Mouse (Mus musculus) limb, embryonic 10.5 days (tissue): ENCODE results near the gene Coq8a. TPM values are rescaled to one million over a fixed set of nuclear protein-coding genes. Genes with fewer than 3 reads are reported as not detected.
A peak's percentile ranks its signal among the peaks of the same experiment; 100 is the strongest.

Experiments used
- DNase-seq: peaks from one replicate; pipeline ENCODE4 v3.0.0-alpha.2; 2017; ENCODE audit warnings: low spot score
- H3K27ac ChIP-seq: fragments of 300-500 bp; sonication (generic); 2 replicates; pipeline ENCODE4 v1.5.1; 2016; ENCODE audit warnings: mild to moderate bottlenecking
- H3K27me3 ChIP-seq: fragments of 300-500 bp; sonication (generic); 2 replicates; pipeline ENCODE4 v1.6.1; 2016; ENCODE audit warnings: low read depth, mild to moderate bottlenecking; ENCODE audit not compliant: poor library complexity, severe bottlenecking
- H3K36me3 ChIP-seq: fragments of 300-500 bp; sonication (generic); 2 replicates; pipeline ENCODE4 v1.6.1; 2016; ENCODE audit warnings: mild to moderate bottlenecking, moderate library complexity
- H3K4me1 ChIP-seq: fragments of 300-500 bp; sonication (generic); 2 replicates; pipeline ENCODE4 v1.6.1; 2016
- H3K4me3 ChIP-seq: fragments of 300-500 bp; sonication (generic); 2 replicates; pipeline ENCODE4 v1.5.1; 2016; ENCODE audit warnings: mild to moderate bottlenecking, moderate library complexity
- H3K9me3 ChIP-seq: fragments of 300-500 bp; sonication (generic); replicated peaks from 2 replicates; pipeline ENCODE4 v1.6.1; 2016; ENCODE audit warnings: mild to moderate bottlenecking
- WGBS: fragments of 180-500 bp; shearing (Covaris S2); methylation state at CpG from one replicate; pipeline ENCODE4 v1.1.7; 2016; 5-methylcytosine and 5-hydroxymethylcytosine counted together
- polyA plus RNA-seq: library from polyadenylated mRNA; unstranded; fragments of >200 nt; fragmentation: Nextera tagmentation; extraction: Ambion mirVana; gene quantifications from 2 replicates; pipeline ENCODE4 v1.2.1, GENCODE M21; 2016

Gene Coq8a
- polyA plus RNA-seq, 1 experiment from 2014 or later: 2.1 TPM

DNA sequence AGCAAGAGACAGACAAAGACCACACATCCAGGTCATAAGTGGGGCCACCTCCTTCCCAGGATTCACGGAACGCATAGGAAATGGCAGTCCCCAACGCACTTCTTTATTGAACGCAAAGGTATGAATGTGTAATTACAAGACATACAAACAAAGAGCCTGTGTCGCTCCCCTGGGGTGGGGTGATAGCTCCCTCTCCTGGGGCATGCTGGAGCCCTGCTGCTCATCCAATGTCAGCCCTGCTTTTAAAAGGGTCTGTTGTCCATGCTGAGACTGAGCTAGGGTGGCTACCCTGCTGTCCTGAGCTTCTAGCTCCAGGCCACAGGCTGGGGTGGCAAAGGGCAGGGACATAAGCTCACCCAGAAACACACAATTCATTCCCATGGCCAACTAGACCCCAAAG, 32.9 kb downstream of the Coq8a start:
- H3K27ac ChIP-seq: no peak overlapping the region
- 89% methylated on average over 5 of the region's 5 CpGs for WGBS
- no peaks in the 10 kb centered on the region for H3K27me3 ChIP-seq
- H3K4me1 ChIP-seq: peaks cover 17% of the 10 kb centered on the region
- H3K36me3 ChIP-seq: peaks cover 17% of the 10 kb centered on the region
- H3K4me3 ChIP-seq: no peak overlapping the region
- H3K9me3 ChIP-seq: no peaks in the 10 kb centered on the region
- DNase-seq: no peak

DNA sequence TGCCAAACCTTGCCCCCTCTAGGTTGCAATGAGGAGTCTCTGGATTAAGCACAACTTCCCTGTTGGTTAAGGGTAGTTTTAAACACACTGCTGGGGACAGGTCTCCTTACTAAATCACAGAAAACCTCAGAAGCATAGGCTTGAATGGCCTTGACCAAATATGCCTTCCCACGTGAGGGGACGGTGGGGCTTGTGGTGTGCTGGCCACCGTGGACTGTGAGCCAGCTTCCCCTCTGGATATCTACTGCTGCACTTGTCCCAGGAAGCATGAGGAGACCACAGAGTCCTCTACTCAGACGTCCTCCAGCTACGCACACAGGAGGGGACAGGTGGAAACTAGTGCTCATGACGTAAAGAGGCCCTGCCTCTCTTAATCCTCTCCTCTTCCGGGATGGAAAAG, 36.4 kb downstream of the Coq8a start:
- Histone ChIP-seq H3K27me3 (no peaks in the 10 kb centered on the region), H3K4me1 (peaks cover 17% of the 10 kb centered on the region), H3K27ac (no peak overlapping the region), H3K4me3 (no peak overlapping the region), H3K9me3 (no peaks in the 10 kb centered on the region), H3K36me3 (peaks cover 27% of the 10 kb centered on the region)
- WGBS: 73% methylated on average over 7 of the region's 7 CpGs
- DNase-seq: no peak

DNA sequence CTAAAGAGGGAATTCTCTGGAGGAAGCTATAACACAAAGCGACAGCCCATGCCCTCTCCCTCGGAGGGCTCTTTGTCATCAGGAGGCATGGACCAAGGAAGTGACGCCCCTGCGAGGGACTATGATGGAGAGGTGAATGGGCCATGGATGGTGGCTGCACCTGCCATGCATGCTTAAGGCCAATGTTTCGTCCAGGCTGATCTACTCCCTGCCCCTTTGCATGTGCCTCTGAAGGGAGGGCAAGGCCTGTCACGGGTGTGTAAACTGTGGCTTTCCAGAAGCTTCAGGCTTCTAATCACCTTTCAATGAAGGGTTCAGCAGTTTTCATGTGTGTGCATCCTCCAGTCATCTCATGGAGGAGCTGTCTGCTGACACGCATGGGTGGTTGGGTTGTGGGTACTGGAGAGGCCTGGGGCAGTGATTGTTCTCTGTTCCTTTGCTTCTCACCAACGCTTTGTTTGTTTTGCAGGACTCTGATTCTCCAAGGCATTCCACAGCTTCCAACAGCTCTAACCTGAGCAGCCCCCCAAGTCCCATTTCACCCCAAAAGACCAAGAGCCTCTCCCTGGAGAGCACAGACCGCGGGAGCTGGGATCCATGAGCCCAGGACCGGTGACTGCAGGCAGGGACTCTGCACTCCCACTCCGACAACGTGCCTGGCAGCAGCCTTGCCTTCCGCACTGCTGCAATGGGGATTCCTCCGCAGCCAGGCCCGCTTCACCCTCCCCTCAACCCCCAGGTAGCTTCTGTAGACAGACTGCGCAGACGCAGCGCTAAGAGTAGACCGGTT, 37.6 kb downstream of the Coq8a start:
- Histone ChIP-seq H3K4me1 (peaks cover 13% of the 10 kb centered on the region), H3K9me3 (no peaks in the 10 kb centered on the region), H3K27me3 (no peaks in the 10 kb centered on the region), H3K27ac (no peak overlapping the region), H3K36me3 (peaks cover 27% of the 10 kb centered on the region), H3K4me3 (no peak overlapping the region)
- DNase-seq: no peak
- WGBS: 92% methylated on average over 20 of the region's 20 CpGs

DNA sequence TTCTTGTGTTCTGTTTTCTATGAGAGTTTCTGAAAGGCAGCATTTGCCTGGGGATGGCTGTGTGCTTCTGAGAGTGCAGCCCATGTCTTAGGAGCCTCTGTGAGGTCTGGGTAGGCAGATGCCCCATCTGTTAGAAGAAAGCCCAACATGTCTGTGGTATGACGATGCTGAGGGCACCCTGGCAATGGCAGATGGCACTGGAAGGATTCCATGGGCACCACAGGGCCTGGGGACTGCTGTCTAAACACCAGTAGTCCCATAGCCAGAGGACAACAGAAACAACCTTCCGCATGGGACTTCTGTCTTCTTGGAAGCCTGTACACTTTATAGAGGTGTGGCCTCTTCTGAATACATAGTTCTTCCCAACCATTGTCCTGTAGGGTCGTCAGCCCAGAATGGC, 38.2 kb downstream of the Coq8a start:
- Histone ChIP-seq H3K4me3 (no peak overlapping the region), H3K36me3 (peaks cover 25% of the 10 kb centered on the region), H3K4me1 (peaks cover 13% of the 10 kb centered on the region), H3K27me3 (no peaks in the 10 kb centered on the region), H3K27ac (no peak overlapping the region), H3K9me3 (no peaks in the 10 kb centered on the region)
- no peak for DNase-seq
- WGBS: 89% methylated on average over 3 of the region's 3 CpGs

DNA sequence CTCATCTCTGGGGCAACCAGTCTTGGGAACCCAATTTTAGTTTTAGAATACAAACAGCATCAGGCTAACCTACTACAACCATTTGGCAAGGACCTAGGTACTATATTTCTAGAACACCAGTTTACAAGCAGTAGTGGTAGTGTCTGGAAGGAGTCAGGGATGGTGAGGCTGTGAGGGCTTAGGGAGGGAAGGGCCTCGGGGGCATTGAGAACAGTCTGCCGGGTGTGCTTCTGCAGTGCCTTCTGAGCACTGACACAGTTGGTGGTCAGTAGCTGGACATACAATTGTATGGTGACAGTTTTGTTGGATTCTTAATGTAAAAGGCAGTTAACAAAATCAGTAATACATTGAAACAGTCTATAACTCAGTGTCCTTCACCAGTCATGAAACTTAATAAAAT, 38.9 kb downstream of the Coq8a start:
- WGBS: 82% methylated on average over 2 of the region's 2 CpGs
- H3K4me1 ChIP-seq: peaks cover 13% of the 10 kb centered on the region
- H3K27ac ChIP-seq: no peak overlapping the region
- H3K27me3 ChIP-seq: no peaks in the 10 kb centered on the region
- no peak for DNase-seq
- no peak overlapping the region for H3K4me3 ChIP-seq
- H3K36me3 ChIP-seq: peaks cover 25% of the 10 kb centered on the region
- H3K9me3 ChIP-seq: no peaks in the 10 kb centered on the region

DNA sequence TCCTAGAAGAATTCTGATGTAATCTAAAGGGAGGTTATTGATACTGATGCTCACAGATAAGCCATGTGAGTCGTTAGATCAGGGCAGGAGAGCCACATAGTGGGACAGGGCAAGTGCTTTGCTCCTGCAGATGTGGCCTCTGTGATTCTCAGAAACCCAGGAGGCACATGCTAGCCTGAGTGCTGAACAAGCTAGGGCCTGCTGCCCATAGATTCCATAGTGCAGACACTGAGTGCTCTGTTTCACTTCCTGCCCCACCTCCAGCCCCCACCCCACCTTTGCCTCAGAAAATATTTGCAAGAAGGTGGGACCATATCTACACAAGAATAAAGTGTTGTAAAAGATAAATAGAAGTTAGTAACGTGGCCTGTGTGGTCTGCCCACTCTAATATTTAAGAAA, 40.8 kb downstream of the Coq8a start:
- Histone ChIP-seq H3K9me3 (no peaks in the 10 kb centered on the region), H3K4me3 (no peak overlapping the region), H3K27me3 (no peaks in the 10 kb centered on the region), H3K4me1 (peaks cover 11% of the 10 kb centered on the region), H3K36me3 (peaks cover 29% of the 10 kb centered on the region), H3K27ac (no peak overlapping the region)
- 82% methylated on average over 2 of the region's 2 CpGs for WGBS
- DNase-seq: no peak

DNA sequence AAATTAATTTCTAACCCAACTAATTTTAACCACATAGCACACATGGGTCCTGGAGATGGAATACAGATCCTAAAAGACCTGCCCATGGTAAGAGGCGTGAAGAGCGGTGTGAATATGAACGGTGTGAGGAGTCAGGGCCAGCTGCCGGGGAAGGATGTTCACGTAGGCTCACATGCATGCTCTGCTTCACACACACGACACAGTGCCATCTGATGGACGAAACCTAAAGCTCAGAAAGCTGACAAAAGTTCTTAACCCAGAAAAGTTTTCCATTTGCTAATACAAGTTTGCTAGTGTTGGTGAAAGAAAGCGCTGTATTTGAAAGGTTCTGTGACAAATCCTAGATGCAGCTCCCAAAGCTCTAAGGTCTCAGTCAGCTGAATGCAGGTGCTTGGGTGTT, 48.2 kb downstream of the Coq8a start:
- no peak for DNase-seq
- peaks cover 43% of the 10 kb centered on the region for H3K36me3 ChIP-seq
- H3K4me1 ChIP-seq: peaks cover 5% of the 10 kb centered on the region
- H3K9me3 ChIP-seq: no peaks in the 10 kb centered on the region
- no peak overlapping the region for H3K27ac ChIP-seq
- WGBS: 91% methylated on average over 8 of the region's 8 CpGs
- H3K27me3 ChIP-seq: no peaks in the 10 kb centered on the region
- H3K4me3 ChIP-seq: no peak overlapping the region

DNA sequence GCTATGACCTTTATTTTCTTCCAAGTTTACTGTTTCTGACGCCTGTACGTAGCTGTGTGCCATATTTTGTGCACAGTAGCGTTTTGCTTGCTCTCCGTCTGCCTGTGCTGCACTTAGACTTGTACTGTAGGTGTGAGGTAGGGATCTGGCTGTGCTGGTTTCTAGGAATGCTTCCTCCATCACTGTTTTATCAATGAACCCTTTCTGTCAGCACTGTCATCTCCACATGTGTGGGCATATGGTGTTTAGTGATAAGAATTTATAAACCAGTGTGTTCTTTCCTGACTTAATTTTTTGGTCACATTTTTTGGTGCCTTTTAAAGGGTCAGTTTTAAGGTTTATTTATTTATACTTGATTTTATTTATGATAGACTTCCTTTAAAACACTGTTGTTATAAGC, 50.8 kb downstream of the Coq8a start:
- Histone ChIP-seq H3K4me1 (peaks cover 5% of the 10 kb centered on the region), H3K9me3 (no peaks in the 10 kb centered on the region), H3K4me3 (no peak overlapping the region), H3K27me3 (no peaks in the 10 kb centered on the region), H3K36me3 (peaks cover 52% of the 10 kb centered on the region), H3K27ac (no peak overlapping the region)
- WGBS: 92% methylated on average over 4 of the region's 4 CpGs
- no peak for DNase-seq

DNA sequence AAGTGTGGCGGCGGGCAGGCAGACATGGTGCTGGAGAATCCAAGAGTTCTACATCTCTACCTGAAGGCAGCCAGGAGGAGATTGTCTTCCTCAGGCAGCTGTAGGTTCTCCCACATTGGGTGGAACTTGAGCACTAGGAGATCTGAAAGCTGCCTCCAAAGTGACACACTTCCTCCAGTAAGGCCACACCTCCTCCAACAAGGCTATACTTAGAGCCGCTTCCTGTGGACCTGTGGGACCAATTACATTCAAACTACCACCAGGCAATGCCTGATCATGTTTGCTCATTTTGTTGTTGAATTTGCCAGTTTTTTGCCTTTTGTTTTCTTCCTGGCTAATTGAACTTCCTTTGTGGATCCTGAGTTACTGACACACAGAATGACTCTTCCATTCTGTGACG, 51.4 kb downstream of the Coq8a start:
- Histone ChIP-seq H3K9me3 (no peaks in the 10 kb centered on the region), H3K36me3 (peaks cover 53% of the 10 kb centered on the region), H3K4me3 (no peak overlapping the region), H3K27ac (no peak overlapping the region), H3K4me1 (peaks cover 5% of the 10 kb centered on the region), H3K27me3 (no peaks in the 10 kb centered on the region)
- no peak for DNase-seq
- WGBS: 78% methylated on average over 4 of the region's 4 CpGs

DNA sequence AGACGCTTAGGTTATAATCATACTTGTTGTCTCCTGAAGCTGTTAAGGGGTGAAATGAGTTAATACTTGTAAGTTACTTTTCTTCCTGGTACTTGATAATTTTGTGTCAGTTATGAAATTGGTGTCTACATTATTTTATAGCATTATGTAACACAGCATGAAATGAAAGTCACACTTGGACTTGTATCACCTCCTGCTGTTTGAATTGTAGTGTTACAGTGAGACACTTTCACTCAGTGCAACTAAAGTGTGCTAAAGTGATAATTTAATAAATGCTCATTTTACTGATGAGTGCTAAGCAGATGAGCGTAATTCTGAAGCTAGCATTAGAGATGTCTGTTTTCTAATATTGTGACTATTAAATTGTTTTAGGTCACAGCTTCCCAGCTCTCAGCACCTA, 58.4 kb downstream of the Coq8a start:
- peaks cover 50% of the 10 kb centered on the region for H3K36me3 ChIP-seq
- no peak overlapping the region for H3K27ac ChIP-seq
- DNase-seq: no peak
- H3K4me1 ChIP-seq: peaks cover 14% of the 10 kb centered on the region
- WGBS: 95% methylated on average over 2 of the region's 2 CpGs
- H3K27me3 ChIP-seq: no peaks in the 10 kb centered on the region
- H3K4me3 ChIP-seq: no peak overlapping the region
- no peaks in the 10 kb centered on the region for H3K9me3 ChIP-seq

DNA sequence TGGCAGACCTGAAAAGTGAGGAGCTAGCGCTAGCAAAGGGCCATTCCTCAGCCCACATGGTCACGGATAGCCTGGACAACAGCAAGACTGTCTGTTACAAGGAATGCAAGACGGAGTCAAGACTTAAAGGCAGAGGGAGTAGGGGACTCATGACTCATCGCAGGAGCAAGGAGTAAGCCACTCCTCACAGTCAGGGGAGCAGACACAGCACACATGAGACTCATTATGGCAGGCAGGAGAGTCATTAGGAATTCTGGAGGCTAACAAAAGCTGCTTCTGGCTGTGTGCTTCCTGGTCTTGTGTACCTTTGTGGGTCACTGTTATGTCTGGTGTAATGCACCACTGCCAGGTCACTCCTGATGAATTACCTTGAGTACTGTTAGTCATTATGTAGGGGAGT, 60.2 kb downstream of the Coq8a start:
- Histone ChIP-seq H3K27ac (peak overlapping the region; percentile 72), H3K4me1 (peaks cover 21% of the 10 kb centered on the region), H3K4me3 (no peak overlapping the region), H3K27me3 (no peaks in the 10 kb centered on the region), H3K9me3 (no peaks in the 10 kb centered on the region), H3K36me3 (peaks cover 37% of the 10 kb centered on the region)
- DNase-seq: peak; percentile 49
- WGBS: 59% methylated on average over 4 of the region's 4 CpGs

DNA sequence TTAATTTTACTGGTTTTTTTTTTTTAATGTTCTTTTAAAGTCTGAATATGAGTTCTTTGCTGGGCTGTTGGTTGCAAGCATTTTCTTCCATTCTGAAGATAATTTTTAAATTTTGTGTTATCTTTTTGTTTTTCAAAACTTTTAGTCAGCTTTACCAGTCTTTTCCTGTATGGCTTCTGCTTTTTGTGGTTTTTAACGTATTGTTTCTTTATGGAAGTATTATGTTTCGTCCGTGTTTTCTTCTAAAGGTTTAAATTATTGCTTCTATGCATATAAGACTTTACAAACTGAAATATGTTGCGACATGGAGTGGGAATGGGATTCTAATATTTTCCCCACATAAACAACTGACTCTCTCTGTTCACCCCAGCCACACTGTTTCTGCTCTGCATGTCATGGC, 67.2 kb downstream of the Coq8a start:
- Histone ChIP-seq H3K27ac (no peak overlapping the region), H3K27me3 (no peaks in the 10 kb centered on the region), H3K4me3 (no peak overlapping the region), H3K4me1 (peaks cover 14% of the 10 kb centered on the region), H3K9me3 (no peaks in the 10 kb centered on the region), H3K36me3 (peaks cover 14% of the 10 kb centered on the region)
- DNase-seq: no peak
- 95% methylated on average over 4 of the region's 4 CpGs for WGBS

DNA sequence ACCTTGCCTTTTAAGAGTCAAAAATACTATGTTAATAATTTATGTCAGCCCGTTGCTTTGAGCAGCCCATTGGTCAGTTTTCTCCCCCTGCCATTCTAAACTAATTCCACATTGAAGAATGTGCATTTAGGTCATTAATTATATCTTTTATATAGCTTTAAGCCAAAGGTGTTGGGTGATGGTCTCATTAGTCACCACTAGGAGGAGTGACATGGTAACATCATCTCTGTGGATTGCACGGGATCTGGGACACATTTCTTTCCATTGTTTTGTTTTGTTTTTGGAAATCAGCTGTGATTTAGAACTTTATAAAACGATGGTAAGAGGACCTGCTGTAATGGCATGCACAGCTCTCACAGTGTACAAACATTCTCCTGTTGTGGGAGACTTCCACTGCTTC, 68.0 kb downstream of the Coq8a start:
- Histone ChIP-seq H3K36me3 (peaks cover 6% of the 10 kb centered on the region; the same call in 1 of the 2 replicates), H3K4me1 (peaks cover 14% of the 10 kb centered on the region), H3K9me3 (no peaks in the 10 kb centered on the region), H3K27me3 (no peaks in the 10 kb centered on the region), H3K4me3 (no peak overlapping the region), H3K27ac (no peak overlapping the region)
- 57% methylated on average over 3 of the region's 3 CpGs for WGBS
- DNase-seq: no peak
